In the genomic region with DNA sequence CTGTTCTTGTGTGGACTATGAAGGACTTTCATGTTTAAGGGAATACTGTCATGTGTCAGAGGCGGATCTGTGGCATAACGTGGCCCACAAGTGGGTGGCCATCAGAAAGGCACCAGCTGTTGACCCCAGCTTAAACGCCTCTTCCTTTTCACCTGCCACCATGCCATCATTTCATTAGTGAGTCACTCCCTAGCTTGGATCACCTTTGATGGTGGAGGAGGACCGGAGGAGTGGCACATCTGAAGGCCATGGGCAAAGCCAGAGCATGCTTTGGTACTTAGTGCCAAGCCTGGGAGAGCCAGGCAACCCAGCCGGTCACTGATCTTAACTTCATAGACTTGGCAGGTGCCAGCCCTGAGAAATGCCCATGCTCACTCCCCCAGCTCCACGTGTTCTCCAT, we compare ENCODE assay signal across 23 mouse cellular contexts.
A peak's percentile ranks its signal among the peaks of the same experiment; 100 is the strongest.
DNase-seq lines count a peak whose midpoint lies in the region; ATAC-seq lines count a peak whose summit lies in the region.
"Had no signal": no experiment of that assay in that cellular context is flagged by ENCODE, and none has a peak within 500 bp of the region (broad histone marks: within the 10 kb centered on the region; RNA-seq: fewer than 3 reads in every experiment).

No protein-coding gene starts in this region.

- H3K4me2 ChIP-seq in heart, embryonic 13.5 days, result no peak overlapping the region
- H3K4me2 ChIP-seq: embryonic facial prominence, embryonic 12.5 days; forebrain, embryonic 13.5 days; forebrain, embryonic 15.5 days had no signal

- no peak overlapping the region for H3K27ac ChIP-seq in heart, embryonic 13.5 days (replicated peaks)
- H3K27ac ChIP-seq: embryonic facial prominence, embryonic 10.5 days; embryonic facial prominence, embryonic 12.5 days; forebrain, embryonic 13.5 days; forebrain, embryonic 15.5 days had no signal

- WGBS in heart, embryonic 13.5 days, result 74% methylated on average over 6 of the region's 6 CpGs

- DNase-seq in adrenal gland, adult (ENCODE audit: inconsistent age in 2 of 2, low spot score in 1 of 2), result peak; percentile 43 to 75
- no peak for DNase-seq in adrenal gland, postnatal 25 days
- peak; percentile 35 to 47 for DNase-seq in adrenal gland, postnatal 36 days
- DNase-seq in adrenal gland, postnatal 14 days, result no peak
- DNase-seq in heart, adult 8-10 months (ENCODE audit: low spot score), result no peak
- DNase-seq: adrenal gland, adult 8-10 months; B cell, adult 2 months; cerebellum, adult 11-12 months; cerebellum, adult 2 months; cerebellum, adult 9-10 months; cerebellum, postnatal 10 days; cerebellum, postnatal 25 days; forebrain, postnatal 0 days had no signal

- no peaks in the 10 kb centered on the region for H3K27me3 ChIP-seq in heart, embryonic 13.5 days (replicated peaks)
- H3K27me3 ChIP-seq: CH12.LX; embryonic facial prominence, embryonic 12.5 days; forebrain, embryonic 13.5 days; forebrain, embryonic 15.5 days; Patski had no signal

- peaks cover 89% of the 10 kb centered on the region for H3K4me1 ChIP-seq in heart, embryonic 13.5 days

- H3K9ac ChIP-seq in heart, embryonic 13.5 days, result 0 out of 2 replicates have a peak overlapping the region, but pooled peaks have one; percentile 0
- H3K9ac ChIP-seq: embryonic facial prominence, embryonic 12.5 days; forebrain, embryonic 13.5 days; forebrain, embryonic 15.5 days; forebrain, postnatal 0 days had no signal

- ATAC-seq in heart, embryonic 13.5 days (ENCODE audit: extremely low read depth, insufficient number of reproducible peaks, low FRiP score, low TSS enrichment), result no peak
- ATAC-seq: activated CD4-positive, CD25-positive, alpha-beta regulatory T cell, adult 4 months; CD4-positive, CD25-positive, alpha-beta regulatory T cell, adult 4 months; forebrain, embryonic 13.5 days; forebrain, embryonic 15.5 days; forebrain, postnatal 0 days; Patski had no signal

- no peak overlapping the region for H3K4me3 ChIP-seq in heart, embryonic 13.5 days
- H3K4me3 ChIP-seq: embryonic facial prominence, embryonic 10.5 days; embryonic facial prominence, embryonic 12.5 days; forebrain, embryonic 13.5 days; forebrain, embryonic 15.5 days had no signal

- H3K9me3 ChIP-seq in heart, embryonic 13.5 days, result no peaks in the 10 kb centered on the region
- H3K9me3 ChIP-seq: embryonic facial prominence, embryonic 10.5 days; embryonic facial prominence, embryonic 12.5 days; forebrain, embryonic 13.5 days; forebrain, embryonic 15.5 days; G1E had no signal

- H3K36me3 ChIP-seq in heart, embryonic 13.5 days, result peaks cover 21% of the 10 kb centered on the region
- H3K36me3 ChIP-seq: embryonic facial prominence, embryonic 12.5 days; forebrain, embryonic 15.5 days; G1E had no signal

Comparison
In these comparisons a context has a peak if more than half of its experiments do, and no peak if none do; other contexts are left out.
1. DNase-seq: peak in adrenal gland, adult (2 of 2) and adrenal gland, postnatal 36 days (2 of 2); none in adrenal gland, postnatal 25 days (single experiment), adrenal gland, postnatal 14 days (single experiment) and heart, adult 8-10 months (single experiment).